Mouse (Mus musculus) lung, postnatal 4 days (tissue): Measurements from ENCODE around the gene Gm40193.
A peak's percentile ranks its signal among the peaks of the same experiment; 100 is the strongest.
"Not testable (repeated sequence)": the region's sequence is repeated elsewhere in the genome, so short reads cannot be mapped to it uniquely, and the experiment has no call there.

Experiments used
- DNase-seq, 2 experiments: peaks; one replicate each; pipeline ENCODE4 v3.0.0; 2021

The Gm40193 gene

DNA sequence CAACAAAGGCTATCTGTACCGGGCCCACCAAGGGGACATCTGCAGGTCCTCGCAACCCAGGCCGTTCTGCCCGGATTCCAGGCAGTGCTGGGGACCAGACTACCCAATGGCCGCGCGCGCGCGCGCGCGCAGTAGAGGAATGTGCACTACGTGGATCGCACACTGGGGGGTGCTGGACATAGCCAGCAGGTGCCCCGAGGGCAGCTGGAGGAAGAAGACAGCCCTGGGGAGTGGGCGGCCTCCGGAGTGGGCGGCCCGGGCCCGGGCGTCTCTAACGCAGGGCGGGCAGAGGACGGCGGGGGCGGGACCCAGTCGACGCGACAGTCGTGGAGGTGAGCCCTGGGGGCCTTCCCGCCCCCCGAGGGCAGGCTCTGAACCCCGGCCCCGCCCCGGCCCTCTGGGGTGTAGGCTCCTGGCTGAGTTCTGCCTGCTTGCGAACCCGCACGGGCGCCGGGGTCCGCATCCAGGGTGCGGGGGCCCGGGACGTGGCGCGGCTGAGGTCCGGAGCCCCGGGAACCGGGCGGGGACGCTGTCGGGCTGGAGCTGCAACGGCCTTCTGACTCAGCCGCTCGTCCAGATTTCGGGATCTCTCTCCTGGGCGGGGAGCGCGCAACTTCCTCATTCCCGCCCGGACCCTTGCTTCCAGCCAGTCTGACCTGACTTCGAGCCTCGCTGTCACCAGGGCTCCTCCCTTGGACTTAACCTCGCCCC lies 7.3 kb upstream of the Gm40193 start, which contains the start of gene Pld2:
Gene Pld2, plus strand, starts transcription at position 188 of the 711 bp plus-strand sequence.
- peak; percentile 93 to 96 for DNase-seq

DNA sequence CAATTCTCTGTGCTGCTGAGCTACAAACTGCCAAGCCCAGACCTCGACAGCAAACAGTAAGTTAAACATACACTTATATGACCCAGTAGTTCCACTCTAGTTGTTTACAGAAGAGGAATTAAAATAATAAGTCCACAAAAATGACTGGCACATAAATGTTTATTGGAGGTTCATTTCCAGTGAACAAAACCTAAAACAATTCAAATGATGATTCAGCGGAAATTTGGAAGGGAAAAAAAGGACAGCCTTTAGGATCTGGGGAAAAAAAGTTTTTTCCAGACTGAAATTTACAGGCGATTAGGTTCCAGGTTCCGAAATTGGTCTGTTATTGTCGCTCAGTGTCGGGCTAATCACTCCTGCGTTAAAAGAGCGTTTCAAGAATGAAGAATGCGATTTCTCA lies 6.7 kb upstream of the Gm40193 start:
- no peak for DNase-seq

GRCm38 (mm10) chr11:70531065-70531464 lies 1.7 kb downstream of the Gm40193 start:
- not testable (repeated sequence) for DNase-seq

DNA sequence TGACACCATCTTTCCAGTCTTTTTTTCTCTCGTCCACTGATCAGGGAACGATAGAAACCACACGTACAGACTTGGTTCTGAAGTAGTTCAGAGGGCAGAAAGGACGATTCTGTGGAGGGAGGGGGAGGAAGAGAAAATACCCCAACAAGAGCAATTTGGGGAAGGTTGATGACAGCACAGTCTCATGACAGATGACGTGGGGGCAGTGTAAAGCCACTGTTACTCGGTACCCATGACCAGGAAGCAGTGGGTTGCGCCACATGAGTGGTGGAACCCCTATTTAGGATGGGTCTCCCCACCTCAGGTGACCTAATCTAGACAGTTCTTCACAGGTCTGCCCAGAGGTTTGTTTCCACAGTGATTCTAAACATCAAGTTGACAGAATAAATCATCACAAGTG lies 4.1 kb downstream of the Gm40193 start:
- no peak for DNase-seq

GRCm38 (mm10) chr11:70526211-70526610 lies 6.5 kb downstream of the Gm40193 start:
- DNase-seq, result no peak

- DNase-seq, result no peak
Observed at GRCm38 (mm10) chr11:70525726-70526125, 7.0 kb downstream of the Gm40193 start.

GRCm38 (mm10) chr11:70525184-70525678 lies 7.5 kb downstream of the Gm40193 start, which contains the start of gene Psmb6:
TSS of gene Psmb6 (plus strand) at chr11:70525367.
- DNase-seq, result peak; percentile 92 to 94

DNA sequence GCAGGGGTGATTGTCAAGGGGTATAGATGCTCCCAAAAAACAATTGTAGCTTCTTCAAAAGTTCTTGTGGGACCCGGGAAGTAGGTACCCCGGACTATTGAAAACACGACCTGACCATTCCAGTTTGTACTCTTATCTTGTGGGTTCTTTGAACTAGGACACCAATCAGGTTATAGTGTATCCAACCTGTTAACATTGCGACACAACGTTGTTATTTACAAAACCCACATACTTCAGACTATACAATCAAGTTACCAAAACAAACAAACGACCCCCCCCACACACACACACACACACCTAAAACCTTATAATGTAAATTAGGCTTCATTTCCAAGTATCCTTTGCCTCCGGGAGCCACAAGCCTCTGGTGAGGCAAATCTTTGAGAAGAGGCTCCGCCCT lies 8.0 kb downstream of the Gm40193 start:
- DNase-seq, result no peak

DNA sequence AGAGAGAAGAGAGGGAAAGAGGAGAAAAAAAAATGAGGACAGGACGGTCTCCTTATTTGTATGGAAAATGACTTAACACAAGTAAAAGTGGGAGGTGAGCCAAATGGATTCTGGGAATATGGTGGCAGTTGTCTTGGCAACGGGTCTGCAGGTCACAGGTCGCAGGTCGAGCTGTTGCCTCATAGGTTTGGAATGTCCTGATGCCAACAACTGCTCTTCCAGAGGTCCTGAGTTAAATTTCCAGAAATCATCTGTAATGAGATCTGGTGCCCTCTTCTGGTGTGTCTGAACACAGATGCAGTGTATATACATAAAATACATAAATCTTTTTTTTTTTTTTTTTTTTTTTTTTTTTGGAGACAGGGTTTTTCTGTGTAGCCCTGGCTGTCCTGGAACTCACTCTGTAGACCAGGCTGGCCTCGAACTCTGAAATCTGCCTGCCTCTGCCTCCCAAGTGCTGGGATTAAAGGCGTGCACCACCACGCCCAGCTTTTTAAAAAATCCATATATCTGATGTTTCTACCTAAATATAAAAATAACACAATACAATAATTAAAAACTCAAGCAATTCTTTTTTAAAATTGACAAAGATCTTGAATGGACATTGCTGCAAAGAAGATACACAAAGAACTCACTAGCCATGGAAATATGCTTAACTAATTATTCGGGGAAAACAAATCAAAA lies 9.3 kb downstream of the Gm40193 start:
- DNase-seq, result not testable (repeated sequence)

DNA sequence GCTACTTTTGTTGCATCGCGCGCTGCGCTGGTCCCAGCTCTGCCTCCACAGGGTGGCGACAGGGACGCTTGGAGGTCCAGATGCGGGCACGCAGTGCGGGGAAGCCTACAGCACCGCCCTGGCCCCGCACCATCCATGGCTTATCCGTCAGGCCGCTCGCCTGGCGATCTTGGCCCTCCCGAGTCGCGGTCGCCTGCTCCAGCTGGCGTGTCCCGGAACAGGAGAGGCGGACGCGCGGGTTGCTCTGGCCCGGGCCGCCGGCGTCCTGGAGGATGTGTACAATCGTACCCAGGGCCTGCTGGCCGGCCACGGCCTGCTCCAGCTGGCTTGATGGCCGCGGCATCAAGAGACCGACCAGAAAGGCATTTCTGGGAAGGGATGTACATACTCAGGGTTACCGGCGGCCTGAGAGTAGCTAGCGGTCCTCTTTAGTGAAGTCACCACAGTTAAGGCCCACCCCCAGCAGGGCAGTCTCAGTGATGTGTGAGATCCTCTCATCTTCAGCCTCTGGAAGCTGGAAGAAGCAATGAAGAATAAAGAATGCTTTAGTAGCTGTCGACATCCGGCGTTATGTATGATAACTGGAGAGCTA lies 12.5 kb downstream of the Gm40193 start:
- DNase-seq, result peak; percentile 42 to 64

- no peak for DNase-seq
Observed at GRCm38 (mm10) chr11:70518923-70519322, 13.8 kb downstream of the Gm40193 start, which contains the start of gene Gltpd2. TSS of gene Gltpd2 (plus strand) at chr11:70519196.

GRCm38 (mm10) chr11:70518436-70518835 lies 14.3 kb downstream of the Gm40193 start:
- no peak for DNase-seq

- DNase-seq, result peak in 1 of 2 experiments; percentile 46
Observed at GRCm38 (mm10) chr11:70516352-70516751, 16.4 kb downstream of the Gm40193 start.

DNA sequence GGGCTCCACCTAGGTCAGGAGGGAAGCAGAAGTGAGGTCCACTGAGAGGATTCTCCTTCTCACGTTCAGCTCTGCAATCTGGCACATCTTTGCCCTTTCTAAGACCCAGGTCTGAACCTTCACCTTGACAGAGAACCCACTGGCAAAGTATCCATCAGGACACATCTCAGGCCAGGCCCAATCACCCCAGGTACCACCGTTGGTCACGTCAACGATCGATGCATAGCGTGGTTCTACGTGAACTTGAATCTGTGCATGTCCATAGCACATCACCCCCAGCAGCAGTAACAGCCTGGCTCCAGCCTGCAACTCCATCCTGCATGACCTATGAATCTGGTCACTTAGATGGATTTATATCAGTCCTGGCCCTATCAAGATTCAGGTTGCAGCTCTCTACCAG lies 18.5 kb downstream of the Gm40193 start, which contains the start of gene Vmo1:
Gene Vmo1, minus strand, starts transcription at position 329 of the 400 bp plus-strand sequence.
- no peak for DNase-seq

DNA sequence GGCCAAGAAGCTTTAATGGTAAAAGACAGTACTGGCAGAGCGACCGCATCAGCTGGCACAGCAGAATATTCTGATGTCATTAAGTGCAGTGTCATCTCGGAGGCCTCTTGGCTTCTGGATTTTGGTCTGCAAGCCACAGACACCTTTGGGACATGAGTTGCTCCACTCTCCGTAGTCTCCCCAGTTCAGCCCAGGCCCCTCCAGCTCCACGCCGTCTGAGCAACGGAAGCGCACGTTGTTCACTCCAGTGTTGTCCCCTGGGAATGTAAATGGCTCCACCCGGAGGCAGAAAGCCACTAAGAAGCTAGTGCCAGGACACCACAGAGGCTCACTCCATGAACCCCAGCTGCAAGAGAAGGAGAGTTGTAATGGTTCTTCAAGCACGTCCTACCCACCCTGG lies 19.2 kb downstream of the Gm40193 start:
- DNase-seq, result no peak

- DNase-seq, result no peak
Observed at GRCm38 (mm10) chr11:70512709-70513342, 19.9 kb downstream of the Gm40193 start.

DNA sequence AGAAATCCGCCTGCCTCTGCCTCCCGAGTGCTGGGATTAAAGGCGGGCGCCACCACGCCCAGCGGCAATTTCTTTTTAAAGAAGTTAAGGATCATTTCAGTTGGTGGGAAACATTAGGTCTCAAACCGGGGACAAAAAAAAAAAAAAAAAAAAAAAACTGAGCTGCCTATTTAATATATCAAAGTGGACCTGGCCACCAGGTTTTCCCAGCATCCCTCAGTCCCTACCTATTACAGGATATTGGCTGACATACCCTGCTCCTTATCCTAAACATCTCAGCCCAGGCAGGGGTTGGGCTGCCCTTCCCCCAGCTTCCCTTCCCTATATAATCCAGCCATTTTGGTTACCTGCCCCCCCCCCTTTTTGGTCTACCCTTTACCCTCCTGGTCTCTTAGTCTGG lies 20.9 kb downstream of the Gm40193 start:
- no peak for DNase-seq

GRCm38 (mm10) chr11:70511242-70511641 lies 21.5 kb downstream of the Gm40193 start:
- DNase-seq, result no peak

GRCm38 (mm10) chr11:70509753-70510564 lies 22.8 kb downstream of the Gm40193 start:
- DNase-seq, result peak in 1 of 2 experiments; percentile 43

GRCm38 (mm10) chr11:70506962-70507515 lies 25.7 kb downstream of the Gm40193 start:
- DNase-seq, result no peak

DNA sequence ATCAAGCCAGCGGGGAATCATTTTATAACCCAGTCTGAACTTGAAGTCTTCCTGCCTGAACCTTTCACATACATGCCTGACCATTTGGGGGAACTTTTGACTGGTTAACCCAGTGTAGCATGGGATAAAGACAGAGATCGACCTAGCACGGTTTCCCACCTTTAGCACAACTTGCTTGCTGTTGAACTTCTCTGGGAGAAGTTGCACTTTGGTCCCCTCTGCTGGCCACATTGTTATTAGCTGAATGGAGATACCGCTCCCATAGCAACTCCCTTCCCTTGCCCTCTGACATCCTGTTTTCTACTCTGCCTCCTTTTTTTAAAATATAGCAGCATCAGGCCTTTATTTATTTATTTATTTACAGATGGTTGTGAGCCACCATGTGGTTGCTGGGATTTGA lies 26.4 kb downstream of the Gm40193 start:
- peak; percentile 58 to 83 for DNase-seq

GRCm38 (mm10) chr11:70504970-70505369 lies 27.8 kb downstream of the Gm40193 start, which contains the start of gene Tm4sf5:
TSS of gene Tm4sf5 (plus strand) at chr11:70505244.
- DNase-seq, result no peak
